Mouse (Mus musculus): ENCODE data around the gene Abcc4. TPM values are rescaled to one million over a fixed set of nuclear protein-coding genes. Genes with fewer than 3 reads are reported as not detected.

Abcc4 gene
- polyA plus RNA-seq, 1 experiment from 2014 or later, result 1.8 TPM

DNA sequence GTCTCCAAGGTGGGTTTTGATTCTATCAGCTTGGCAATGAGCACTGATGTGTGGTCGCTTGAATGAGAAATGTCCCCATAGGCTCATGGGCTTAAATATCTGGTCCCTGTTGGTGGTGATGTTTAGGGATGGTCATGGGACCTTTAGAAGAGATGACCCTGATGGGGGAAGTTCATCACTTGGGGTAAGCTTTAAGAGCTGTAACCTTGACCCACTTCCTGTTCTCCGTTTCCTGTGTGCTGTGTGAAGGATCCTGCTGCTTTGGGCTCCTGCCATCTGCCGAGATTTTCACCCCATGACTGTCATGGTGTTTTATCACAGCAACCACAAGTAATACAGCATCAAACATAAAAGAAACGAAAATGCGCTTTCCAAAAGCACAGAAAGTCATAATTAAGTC is 128.1 kb downstream of the Abcc4 start:
- Histone ChIP-seq H3K9ac (no peak overlapping the region), H3K4me2 (no peak overlapping the region), H3K27me3 (no peaks in the 10 kb centered on the region), H3K36me3 (replicated peaks) (no peaks in the 10 kb centered on the region), H3K4me1 (replicated peaks) (no peaks in the 10 kb centered on the region), H3K4me3 (replicated peaks) (no peak overlapping the region), H3K9me3 (replicated peaks) (no peaks in the 10 kb centered on the region), H3K27ac (replicated peaks) (no peak overlapping the region)
- ATAC-seq (ENCODE audit: insufficient read depth), result no peak
- WGBS (ENCODE audit: insufficient replicate concordance), result 68% methylated on average over 5 of the region's 5 CpGs

DNA sequence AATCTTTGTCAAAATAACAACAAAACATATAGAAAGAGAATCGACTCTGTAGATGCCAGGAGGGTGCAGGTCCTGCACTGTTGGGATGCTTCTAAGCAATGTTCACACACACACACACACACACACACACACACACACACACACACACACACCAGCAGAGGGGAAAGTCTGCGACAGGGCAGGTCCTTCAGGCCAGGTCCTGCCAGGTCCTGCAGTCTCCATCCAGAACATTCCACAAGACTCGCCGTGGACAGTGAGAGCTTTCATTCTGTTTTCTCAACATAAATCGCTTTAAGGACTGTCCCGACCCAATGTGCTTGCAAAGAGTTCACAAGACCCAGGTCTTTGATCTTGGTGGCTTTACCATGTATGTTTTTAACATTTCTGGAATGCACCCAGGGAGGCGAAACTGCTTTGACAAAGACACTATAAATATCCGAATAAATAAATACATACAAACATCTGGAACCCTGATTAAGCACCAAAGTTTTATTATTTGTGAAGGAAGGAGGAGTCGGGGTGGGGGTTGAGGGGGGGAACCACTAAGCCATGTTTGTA is 133.3 kb downstream of the Abcc4 start:
- Histone ChIP-seq H3K9me3 (replicated peaks) (no peaks in the 10 kb centered on the region), H3K4me1 (replicated peaks) (0 out of 2 replicates have a peak, but pooled peaks cover 6% of the 10 kb centered on the region), H3K27ac (replicated peaks) (no peak overlapping the region), H3K27me3 (no peaks in the 10 kb centered on the region), H3K4me2 (no peak overlapping the region), H3K9ac (no peak overlapping the region), H3K36me3 (replicated peaks) (no peaks in the 10 kb centered on the region), H3K4me3 (replicated peaks) (no peak overlapping the region)
- WGBS (ENCODE audit: insufficient replicate concordance), result 71% methylated on average over 9 of the region's 9 CpGs
- no peak for ATAC-seq (ENCODE audit: insufficient read depth)

DNA sequence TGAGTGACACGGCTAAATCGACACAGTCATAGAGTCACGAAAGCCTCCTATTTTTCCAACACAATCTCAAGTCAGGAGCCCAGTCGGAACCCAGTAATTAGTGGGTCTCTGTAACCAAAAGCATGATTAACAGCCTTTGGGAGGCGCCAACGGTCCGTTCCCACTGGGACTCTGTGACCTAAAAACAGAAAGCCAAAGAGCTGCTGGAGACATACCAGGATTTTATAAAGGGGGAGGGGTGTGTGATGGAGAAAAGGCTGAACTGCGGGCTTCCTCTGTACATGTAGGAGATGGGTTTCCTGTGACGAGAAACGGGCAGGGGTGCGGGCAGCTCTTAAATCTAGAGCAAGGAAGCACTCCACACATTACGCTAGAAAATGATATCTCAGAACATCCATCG is 136.4 kb downstream of the Abcc4 start:
- H3K27ac ChIP-seq (replicated peaks), result no peak overlapping the region
- no peak overlapping the region for H3K9ac ChIP-seq
- 74% methylated on average over 13 of the region's 13 CpGs for WGBS (ENCODE audit: insufficient replicate concordance)
- no peak overlapping the region for H3K4me2 ChIP-seq
- no peaks in the 10 kb centered on the region for H3K27me3 ChIP-seq
- H3K9me3 ChIP-seq (replicated peaks), result no peaks in the 10 kb centered on the region
- ATAC-seq (ENCODE audit: insufficient read depth), result no peak
- no peaks in the 10 kb centered on the region for H3K36me3 ChIP-seq (replicated peaks)
- H3K4me1 ChIP-seq (replicated peaks), result 0 out of 2 replicates have a peak, but pooled peaks cover 6% of the 10 kb centered on the region
- no peak overlapping the region for H3K4me3 ChIP-seq (replicated peaks)

DNA sequence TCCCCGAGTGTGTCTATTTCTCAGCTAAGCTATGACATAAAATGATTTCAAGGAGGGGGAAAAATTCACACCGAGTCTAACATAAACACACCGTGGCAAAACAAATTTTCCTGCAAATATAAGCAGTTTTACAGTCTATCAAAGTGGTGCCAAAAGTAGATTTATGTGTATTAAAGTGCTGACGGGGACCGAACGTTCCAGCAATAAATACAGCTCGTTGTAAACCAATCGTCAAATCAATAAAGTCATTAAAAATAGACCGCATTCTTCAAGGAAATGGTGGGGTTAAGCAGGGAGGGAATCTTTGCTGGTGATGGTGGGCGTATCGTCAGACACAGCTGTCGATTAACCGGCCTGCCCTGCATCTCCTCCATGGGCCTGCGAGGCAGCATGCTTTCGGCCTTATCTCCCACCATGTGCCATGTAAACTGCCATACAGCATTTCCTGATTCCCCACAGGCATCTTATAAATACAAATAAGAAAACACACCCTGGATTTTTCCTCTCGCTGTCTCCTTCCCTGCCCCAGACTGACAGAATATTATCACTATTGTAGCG is 137.8 kb downstream of the Abcc4 start:
- Histone ChIP-seq H3K27me3 (no peaks in the 10 kb centered on the region), H3K9me3 (replicated peaks) (no peaks in the 10 kb centered on the region), H3K4me1 (replicated peaks) (0 out of 2 replicates have a peak, but pooled peaks cover 6% of the 10 kb centered on the region), H3K4me3 (replicated peaks) (no peak overlapping the region), H3K36me3 (replicated peaks) (no peaks in the 10 kb centered on the region), H3K27ac (replicated peaks) (no peak overlapping the region), H3K4me2 (no peak overlapping the region), H3K9ac (no peak overlapping the region)
- WGBS (ENCODE audit: insufficient replicate concordance), result 56% methylated on average over 17 of the region's 17 CpGs
- ATAC-seq (ENCODE audit: insufficient read depth), result no peak

DNA sequence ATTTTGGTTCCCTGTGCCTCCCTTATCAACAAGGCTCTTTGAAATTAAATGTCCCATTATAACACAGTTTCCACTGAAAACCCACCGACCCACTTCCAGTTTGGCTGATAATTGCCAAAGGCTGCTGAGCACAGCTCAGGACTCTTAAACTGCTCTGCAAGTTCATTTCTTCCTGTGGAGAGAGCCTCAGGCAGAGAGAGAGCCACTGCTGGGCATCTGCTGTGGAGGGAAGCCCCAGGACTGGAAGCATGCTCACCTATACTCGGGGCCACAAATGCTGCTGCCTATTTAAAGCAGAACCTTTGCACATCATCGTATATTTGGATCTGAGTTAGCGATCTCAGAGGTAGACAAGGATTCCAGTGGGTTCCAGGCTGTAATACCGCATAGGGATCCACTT is 139.2 kb downstream of the Abcc4 start:
- no peaks in the 10 kb centered on the region for H3K27me3 ChIP-seq
- no peaks in the 10 kb centered on the region for H3K36me3 ChIP-seq (replicated peaks)
- no peak overlapping the region for H3K4me3 ChIP-seq (replicated peaks)
- H3K9ac ChIP-seq, result no peak overlapping the region
- 0 out of 2 replicates have a peak, but pooled peaks cover 6% of the 10 kb centered on the region for H3K4me1 ChIP-seq (replicated peaks)
- H3K9me3 ChIP-seq (replicated peaks), result no peaks in the 10 kb centered on the region
- no peak overlapping the region for H3K4me2 ChIP-seq
- no peak overlapping the region for H3K27ac ChIP-seq (replicated peaks)
- no peak for ATAC-seq (ENCODE audit: insufficient read depth)
- WGBS (ENCODE audit: insufficient replicate concordance), result 73% methylated on average over 5 of the region's 5 CpGs

DNA sequence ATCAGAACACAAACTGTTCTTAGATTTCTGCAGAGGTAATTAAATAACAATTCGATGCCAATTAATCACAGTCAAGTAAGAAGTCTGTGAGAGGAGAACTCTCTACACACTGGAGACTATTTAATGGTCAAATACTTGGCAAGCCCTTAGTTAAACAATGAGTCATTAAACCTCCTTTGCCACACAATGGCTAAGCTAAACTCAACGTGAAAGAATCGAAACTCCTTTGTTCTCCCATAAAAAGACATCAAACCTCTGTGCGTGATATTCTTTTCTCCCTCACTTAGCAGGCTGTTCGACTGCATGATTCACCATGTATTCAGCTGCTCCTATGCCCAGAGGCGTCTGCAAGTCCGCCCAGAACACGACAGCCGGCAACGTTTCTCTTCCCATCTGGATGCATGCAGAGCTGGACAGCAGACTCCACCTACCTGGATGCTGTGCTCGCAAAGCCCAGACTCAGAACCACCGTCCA is 139.8 kb downstream of the Abcc4 start:
- Histone ChIP-seq H3K27ac (replicated peaks) (no peak overlapping the region), H3K9ac (no peak overlapping the region), H3K4me2 (no peak overlapping the region), H3K4me1 (replicated peaks) (0 out of 2 replicates have a peak, but pooled peaks cover 6% of the 10 kb centered on the region), H3K9me3 (replicated peaks) (no peaks in the 10 kb centered on the region), H3K27me3 (no peaks in the 10 kb centered on the region), H3K4me3 (replicated peaks) (no peak overlapping the region), H3K36me3 (replicated peaks) (no peaks in the 10 kb centered on the region)
- WGBS (ENCODE audit: insufficient replicate concordance), result 64% methylated on average over 12 of the region's 12 CpGs
- no peak for ATAC-seq (ENCODE audit: insufficient read depth)

DNA sequence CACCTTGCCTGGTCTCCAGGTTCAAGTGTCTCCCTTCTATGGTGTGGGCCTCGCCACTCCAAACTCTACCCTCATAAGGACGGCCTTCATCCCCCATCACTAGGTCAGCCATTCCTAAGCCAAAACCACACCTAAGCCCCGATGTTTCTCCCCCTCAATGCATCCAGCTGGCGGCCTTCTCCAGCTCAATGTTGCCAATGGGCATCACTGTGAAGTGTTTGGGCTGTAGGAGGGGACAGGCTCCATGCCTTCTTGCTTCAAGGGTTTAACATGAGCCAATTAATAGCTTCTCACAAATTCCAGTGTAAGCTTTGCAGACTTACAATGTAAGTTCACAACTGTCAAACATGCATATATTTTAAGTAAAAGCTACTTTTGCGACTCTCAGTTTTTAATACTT is 140.3 kb downstream of the Abcc4 start:
- 0 out of 2 replicates have a peak, but pooled peaks cover 6% of the 10 kb centered on the region for H3K4me1 ChIP-seq (replicated peaks)
- no peak overlapping the region for H3K9ac ChIP-seq
- ATAC-seq (ENCODE audit: insufficient read depth), result no peak
- no peak overlapping the region for H3K4me3 ChIP-seq (replicated peaks)
- WGBS (ENCODE audit: insufficient replicate concordance), result 73% methylated on average over 5 of the region's 5 CpGs
- H3K36me3 ChIP-seq (replicated peaks), result no peaks in the 10 kb centered on the region
- H3K27ac ChIP-seq (replicated peaks), result no peak overlapping the region
- no peaks in the 10 kb centered on the region for H3K27me3 ChIP-seq
- no peak overlapping the region for H3K4me2 ChIP-seq
- H3K9me3 ChIP-seq (replicated peaks), result no peaks in the 10 kb centered on the region

DNA sequence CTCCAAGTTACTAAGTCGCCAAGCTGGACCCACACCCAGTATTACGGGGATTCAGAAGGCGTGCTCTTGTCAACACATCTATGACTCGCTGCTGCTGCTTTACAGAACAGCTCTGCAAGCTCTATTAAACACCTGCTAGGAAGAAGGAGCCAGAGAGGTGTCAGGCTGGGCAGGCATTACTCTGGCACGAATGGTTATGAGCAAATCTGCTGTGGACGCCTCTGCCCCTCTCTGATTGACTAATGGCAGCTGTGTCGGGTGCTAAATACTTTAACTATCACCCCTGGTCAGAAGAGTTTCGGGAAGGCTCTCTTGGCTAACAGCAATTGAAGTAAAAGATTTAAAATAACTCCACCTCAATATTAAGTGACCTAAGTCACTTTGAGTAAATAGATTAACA is 142.4 kb downstream of the Abcc4 start:
- no peak overlapping the region for H3K27ac ChIP-seq (replicated peaks)
- H3K9ac ChIP-seq, result no peak overlapping the region
- H3K27me3 ChIP-seq, result no peaks in the 10 kb centered on the region
- 0 out of 2 replicates have a peak, but pooled peaks cover 6% of the 10 kb centered on the region for H3K4me1 ChIP-seq (replicated peaks)
- H3K4me3 ChIP-seq (replicated peaks), result no peak overlapping the region
- no peaks in the 10 kb centered on the region for H3K9me3 ChIP-seq (replicated peaks)
- H3K4me2 ChIP-seq, result no peak overlapping the region
- no peak for ATAC-seq (ENCODE audit: insufficient read depth)
- WGBS (ENCODE audit: insufficient replicate concordance), result 69% methylated on average over 8 of the region's 8 CpGs
- H3K36me3 ChIP-seq (replicated peaks), result no peaks in the 10 kb centered on the region

DNA sequence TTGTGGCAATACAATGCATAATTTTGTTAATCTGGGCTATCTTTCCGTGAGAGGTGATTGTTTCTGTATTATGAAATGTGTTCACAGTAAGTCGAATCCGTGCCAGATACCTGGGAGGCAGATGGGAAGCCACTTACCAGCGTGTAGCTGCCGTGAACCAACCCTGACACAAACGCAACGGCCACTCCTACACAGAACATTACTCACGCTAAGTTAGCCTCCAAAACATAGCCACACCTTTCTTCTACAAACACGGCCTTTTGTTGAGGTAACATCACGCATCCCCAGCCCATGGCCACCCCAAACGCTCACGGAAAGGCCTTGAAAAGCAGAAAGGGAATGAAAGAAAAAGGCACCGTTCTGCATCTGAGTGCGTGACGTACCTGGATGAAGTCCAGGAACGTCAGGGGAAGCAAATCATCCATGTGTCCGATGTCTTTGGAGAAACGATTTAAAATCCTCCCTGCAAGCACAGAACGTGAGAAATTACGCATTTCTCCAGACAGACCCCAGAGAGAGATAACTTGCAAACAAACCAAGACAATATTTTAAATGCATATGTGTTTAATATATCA is 153.0 kb downstream of the Abcc4 start:
- Histone ChIP-seq H3K9ac (no peak overlapping the region), H3K36me3 (replicated peaks) (no peaks in the 10 kb centered on the region), H3K27me3 (no peaks in the 10 kb centered on the region), H3K4me2 (no peak overlapping the region), H3K4me1 (replicated peaks) (peaks cover 16% of the 10 kb centered on the region), H3K9me3 (replicated peaks) (no peaks in the 10 kb centered on the region), H3K4me3 (replicated peaks) (no peak overlapping the region), H3K27ac (replicated peaks) (no peak overlapping the region)
- no peak for ATAC-seq (ENCODE audit: insufficient read depth)
- WGBS (ENCODE audit: insufficient replicate concordance), result 81% methylated on average over 20 of the region's 20 CpGs

DNA sequence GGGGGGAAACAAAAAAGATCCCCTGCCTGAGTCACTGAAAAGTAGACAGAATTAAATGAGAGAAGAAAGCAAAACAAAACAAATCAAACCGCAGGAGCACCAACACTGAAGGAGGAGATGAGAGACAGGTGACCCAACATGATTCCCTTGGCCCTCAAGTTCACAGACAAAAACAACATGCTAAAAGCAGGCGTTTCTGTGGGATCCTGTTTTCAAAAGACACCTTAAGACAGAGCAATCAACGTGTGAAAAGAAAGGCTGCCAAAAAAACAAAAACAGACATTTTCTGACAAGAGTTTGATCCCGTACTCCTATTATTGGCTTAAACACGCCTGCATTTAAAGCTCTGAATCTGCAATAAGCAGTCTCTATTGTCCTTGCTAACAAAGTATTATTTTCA is 153.6 kb downstream of the Abcc4 start:
- 55% methylated on average over 5 of the region's 5 CpGs for WGBS (ENCODE audit: insufficient replicate concordance)
- Histone ChIP-seq H3K27ac (replicated peaks) (peak overlapping the region; percentile 45; the same call in 1 of the 2 replicates), H3K9ac (no peak overlapping the region)

DNA sequence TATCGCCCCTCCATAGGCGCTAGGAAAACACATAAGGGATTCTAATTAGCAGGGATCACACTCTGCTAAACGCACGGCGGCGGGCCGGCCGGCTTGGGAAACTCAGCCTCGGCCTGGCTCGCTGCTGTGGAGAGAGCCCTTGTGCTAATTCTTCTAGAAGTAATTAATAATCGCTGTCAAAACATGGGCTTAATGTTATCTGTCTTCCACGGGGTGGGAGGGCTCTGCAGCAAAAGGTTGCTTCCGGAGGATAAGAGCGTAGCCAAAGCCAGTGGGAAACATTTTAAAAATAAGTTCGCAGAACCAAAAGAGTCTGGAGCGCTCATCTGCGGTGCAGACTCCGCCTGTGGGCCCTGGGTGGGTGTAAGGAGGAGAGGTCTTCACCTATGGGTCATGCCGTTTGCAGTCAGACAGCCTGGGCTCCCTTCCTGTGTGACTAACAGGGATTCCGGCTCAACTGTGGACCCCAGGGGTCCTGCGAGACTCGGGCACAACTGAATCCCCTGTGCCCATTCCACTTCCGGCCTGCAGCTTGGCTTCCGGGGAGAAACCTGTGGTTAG is 154.2 kb downstream of the Abcc4 start:
- peaks cover 16% of the 10 kb centered on the region for H3K4me1 ChIP-seq (replicated peaks)
- H3K36me3 ChIP-seq (replicated peaks), result no peaks in the 10 kb centered on the region
- 14% methylated on average over 24 of the region's 24 CpGs for WGBS (ENCODE audit: insufficient replicate concordance)
- H3K27ac ChIP-seq (replicated peaks), result peak overlapping the region; percentile 45; the same call in 1 of the 2 replicates
- H3K9ac ChIP-seq, result peak overlapping the region; percentile 38
- no peaks in the 10 kb centered on the region for H3K27me3 ChIP-seq
- H3K9me3 ChIP-seq (replicated peaks), result no peaks in the 10 kb centered on the region
- peak overlapping the region; percentile 41 for H3K4me3 ChIP-seq (replicated peaks)
- H3K4me2 ChIP-seq, result peak overlapping the region; percentile 70
- peak; percentile 73 for ATAC-seq (ENCODE audit: insufficient read depth)

More for the DNA sequence above, 153.6 kb downstream of the Abcc4 start:
- peak overlapping the region; percentile 41 for H3K4me3 ChIP-seq (replicated peaks)
- H3K4me2 ChIP-seq, result peak overlapping the region; percentile 70
- H3K36me3 ChIP-seq (replicated peaks), result no peaks in the 10 kb centered on the region
- H3K27me3 ChIP-seq, result no peaks in the 10 kb centered on the region
- H3K4me1 ChIP-seq (replicated peaks), result peaks cover 16% of the 10 kb centered on the region
- no peaks in the 10 kb centered on the region for H3K9me3 ChIP-seq (replicated peaks)
- no peak for ATAC-seq (ENCODE audit: insufficient read depth)

Measured in liver, embryonic 15.5 days (tissue).